Mouse (Mus musculus) cerebellum, adult 2 months (tissue): ENCODE results near the gene Spred2.

Experiments
- CTCF ChIP-seq: fragments of 200-500 bp; IDR thresholded peaks from 2 replicates; pipeline ENCODE4 v1.5.1; 2011; ENCODE audit warnings: low read depth, mild to moderate bottlenecking, control low read depth, low read length, moderate library complexity, borderline replicate concordance; ENCODE audit not compliant: insufficient read depth
- POLR2A ChIP-seq: fragments of 200-500 bp; IDR thresholded peaks from 2 replicates; pipeline ENCODE4 v1.6.1; 2011; ENCODE audit warnings: low read length, control low read depth, borderline replicate concordance; ENCODE audit not compliant: insufficient read depth

GRCm38 (mm10) chr11:19911216-19911615 lies 13.0 kb upstream of the Spred2 start:
- TF ChIP-seq CTCF (no peak), POLR2A (no peak)
